Mouse (Mus musculus) spleen, postnatal 4 days (tissue): ENCODE data around the gene Cox7b2.
"Not testable (repeated sequence)": the region's sequence is repeated elsewhere in the genome, so short reads cannot be mapped to it uniquely, and the experiment has no call there.

Experiments used
- DNase-seq, 2 experiments: peaks; one replicate each; pipeline ENCODE4 v3.0.0; 2022; ENCODE audit warnings: low spot score in 2 of 2

Cox7b2 gene

DNA sequence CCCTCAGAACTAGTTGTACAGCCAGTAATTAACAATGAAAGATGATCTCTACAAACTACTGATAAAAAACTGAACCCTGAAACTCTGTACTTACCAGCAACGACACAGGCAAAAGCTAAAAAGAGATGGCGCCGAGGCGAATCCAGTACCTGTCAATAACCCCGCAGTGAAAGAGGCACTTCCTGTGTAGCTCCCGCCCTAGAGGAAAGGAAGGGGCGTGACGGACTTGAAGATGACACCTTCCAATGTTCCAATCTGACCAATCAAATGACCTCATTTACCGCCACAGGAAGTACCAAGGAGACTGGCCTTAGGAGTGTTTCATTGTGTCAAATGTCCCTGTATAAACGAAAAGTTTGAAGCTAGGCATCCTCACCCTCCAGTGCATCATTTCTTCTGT is at the start of gene Cox7b2:
Cox7b2 (minus strand) TSS at position 127 of the 400 bp plus-strand sequence.
- DNase-seq = no peak

DNA sequence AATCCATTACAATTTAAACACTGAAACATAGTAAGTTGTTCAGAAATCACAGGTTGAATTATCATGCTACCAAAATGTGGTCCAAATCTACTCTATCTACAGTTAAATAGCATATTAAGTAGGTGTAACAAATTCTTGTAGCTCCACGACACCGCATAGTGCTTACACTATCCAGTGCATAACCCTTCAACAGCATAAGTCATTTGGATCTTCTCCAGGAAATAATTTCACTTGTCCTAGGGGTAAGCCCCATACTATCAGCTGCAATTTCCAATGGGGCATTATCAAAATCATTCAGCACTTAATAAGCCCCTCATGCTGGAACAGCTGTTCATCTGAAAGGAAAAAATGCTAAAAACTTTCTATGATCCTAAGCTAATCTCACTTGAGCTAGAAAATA is 47.3 kb upstream of the Cox7b2 start:
- no peak for DNase-seq

DNA sequence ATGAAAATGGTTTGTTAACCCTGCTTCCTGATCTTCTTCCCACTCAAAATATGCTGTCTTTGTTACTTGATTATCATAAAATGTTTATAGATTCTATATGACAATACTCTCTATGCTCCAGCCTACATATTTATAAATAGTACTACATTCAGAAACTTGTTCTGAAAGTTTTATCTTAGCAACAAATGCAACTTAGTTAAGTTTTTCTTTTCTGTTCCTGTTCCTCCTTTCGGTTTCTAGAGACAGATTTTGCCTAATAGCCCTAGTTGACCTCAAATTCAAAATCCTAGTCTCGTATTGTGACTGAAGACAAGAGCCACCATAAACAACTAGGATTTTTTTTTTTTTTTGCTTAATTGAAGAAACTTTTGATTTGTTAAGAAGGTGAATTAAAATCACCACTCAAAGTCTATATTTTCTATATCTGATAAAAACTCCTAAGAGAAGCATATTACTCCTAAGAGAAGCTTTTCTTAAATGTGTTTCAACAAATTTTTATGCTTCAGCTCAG is 45.8 kb upstream of the Cox7b2 start:
- no peak for DNase-seq

DNA sequence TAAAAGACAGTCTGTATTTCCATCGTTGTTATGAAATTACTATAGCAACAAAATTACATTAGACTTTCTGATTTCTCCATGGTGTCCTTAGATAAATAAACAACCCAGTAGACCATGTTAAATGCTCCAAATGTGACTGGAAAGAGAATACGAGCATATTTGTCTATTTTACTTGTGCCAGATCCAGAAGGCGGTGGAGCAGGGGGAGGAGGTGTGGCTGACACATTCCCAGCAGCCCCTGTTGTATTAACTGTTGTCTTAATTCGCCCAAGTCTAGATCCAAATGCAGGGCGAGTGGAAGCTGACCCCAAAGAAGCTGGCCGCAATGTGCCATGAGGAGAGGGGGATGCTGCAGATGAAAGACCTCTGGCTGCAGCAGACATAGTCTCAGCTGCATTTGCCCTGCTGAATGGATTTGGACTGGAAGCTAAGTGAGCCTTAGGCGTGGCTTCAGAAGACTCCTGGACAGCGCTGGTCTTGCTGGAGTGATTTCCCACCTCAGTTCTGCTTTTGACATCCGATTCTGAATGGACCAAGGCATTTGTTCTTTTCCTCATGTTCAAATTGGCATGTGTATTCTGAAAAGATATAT is 23.7 kb upstream of the Cox7b2 start:
- DNase-seq = no peak

GRCm38 (mm10) chr5:71545554-71545953 is 2.5 kb downstream of the Cox7b2 start:
- no peak for DNase-seq

DNA sequence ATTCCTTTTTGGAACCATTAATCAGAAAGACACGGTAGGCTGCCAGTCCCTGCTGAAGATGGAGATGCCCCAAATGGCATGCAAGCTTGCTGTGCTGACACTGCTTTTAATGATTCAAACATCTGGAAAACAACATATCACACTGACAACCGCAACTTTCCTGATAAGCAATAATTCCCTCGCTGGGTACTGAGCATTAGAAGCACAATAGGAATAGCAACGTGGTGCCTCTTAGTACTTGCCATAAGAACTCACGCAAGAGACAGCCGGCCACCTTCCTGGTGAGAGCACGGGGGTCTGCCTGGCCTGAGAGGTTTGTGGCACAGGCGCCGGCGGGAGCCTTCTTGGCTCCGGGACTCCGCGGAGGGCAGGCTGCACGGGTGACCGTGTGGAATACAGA is 22.5 kb downstream of the Cox7b2 start:
- DNase-seq = not testable (repeated sequence)

GRCm38 (mm10) chr5:71502058-71502678 is 45.8 kb downstream of the Cox7b2 start:
- no peak for DNase-seq

DNA sequence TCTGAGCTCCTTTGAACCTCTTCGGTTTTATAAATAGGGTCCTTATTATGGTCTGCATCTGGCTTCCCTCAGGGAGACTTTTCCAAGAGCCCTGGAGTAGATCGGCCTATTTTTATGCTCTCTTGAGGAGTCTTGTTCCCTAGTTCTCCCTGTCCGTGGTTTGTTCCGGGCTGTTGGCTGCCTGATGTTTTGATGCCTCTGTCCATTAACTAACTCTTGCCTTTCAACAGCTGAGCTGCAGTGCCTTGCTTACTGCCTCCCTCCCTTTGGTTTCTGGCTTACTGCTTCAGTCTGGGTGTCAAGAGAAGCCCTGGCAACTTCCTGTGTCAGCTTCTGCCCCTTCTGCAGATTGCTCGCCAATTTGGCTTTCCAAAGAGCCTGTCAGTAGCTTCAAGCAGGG is 52.4 kb downstream of the Cox7b2 start:
- DNase-seq = no peak

- DNase-seq = no peak
Observed at GRCm38 (mm10) chr5:71456957-71457356, 91.0 kb downstream of the Cox7b2 start.

DNA sequence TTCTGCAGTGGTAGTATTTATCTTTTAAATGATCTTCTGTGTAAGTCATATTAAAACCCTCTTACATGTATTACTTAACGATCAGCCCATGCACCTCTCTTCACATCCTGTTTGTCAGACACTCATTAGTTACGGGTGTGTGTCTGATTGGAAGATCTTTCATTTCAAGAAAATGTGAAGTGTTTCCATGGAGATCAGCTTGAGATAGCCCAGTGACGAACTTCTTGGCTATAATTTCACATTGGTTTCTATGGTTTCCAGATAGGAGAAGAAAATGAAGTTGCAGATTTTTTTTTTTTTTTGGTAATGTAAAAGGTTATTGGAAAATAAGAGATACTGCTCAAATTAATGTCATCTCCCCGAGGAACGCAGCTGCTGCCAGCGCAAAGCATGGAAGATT is 107.8 kb downstream of the Cox7b2 start:
- no peak for DNase-seq
